Mouse (Mus musculus): ENCODE results near the gene a.
A peak's percentile ranks its signal among the peaks of the same experiment; 100 is the strongest.

GRCm38 (mm10) chr2:154855383-154855782, 64.2 kb downstream of the a start:
- TF ChIP-seq EP300 (IDR thresholded peaks at IDR 0.05; ENCODE audit: low read length) (no peak), SIN3A (IDR thresholded peaks at IDR 0.05; ENCODE audit: low read length) (no peak), POLR2A (IDR thresholded peaks at IDR 0.05; ENCODE audit: low read depth, low read length) (no peak), USF1 (IDR thresholded peaks at IDR 0.05; ENCODE audit: low read depth, low read length) (no peak), RAD21 (IDR thresholded peaks at IDR 0.05; ENCODE audit: low read depth, low read length) (peak; percentile 85), JUN (IDR thresholded peaks at IDR 0.05; ENCODE audit: insufficient read depth, low read depth, low read length) (no peak), ZC3H11A (IDR thresholded peaks at IDR 0.05; ENCODE audit: low read depth, low read length) (peak; percentile 23; the same call in 1 of the 2 replicates), ZNF384 (IDR thresholded peaks at IDR 0.05; ENCODE audit: low read depth, low read length) (no peak), USF2 (conservative IDR thresholded peaks at IDR 0.05; ENCODE audit: low read depth, low read length) (no peak), POLR2AphosphoS2 (IDR thresholded peaks at IDR 0.05; ENCODE audit: low read depth, low read length) (no peak)

Measured in CH12.LX (cell line).